Mouse (Mus musculus): ENCODE data around the gene Nsrp1. TPM values are rescaled to one million over a fixed set of nuclear protein-coding genes. Genes with fewer than 3 reads are reported as not detected.

Gene Nsrp1
- polyA plus RNA-seq, 1 experiment from 2014 or later = 76.3 TPM

DNA sequence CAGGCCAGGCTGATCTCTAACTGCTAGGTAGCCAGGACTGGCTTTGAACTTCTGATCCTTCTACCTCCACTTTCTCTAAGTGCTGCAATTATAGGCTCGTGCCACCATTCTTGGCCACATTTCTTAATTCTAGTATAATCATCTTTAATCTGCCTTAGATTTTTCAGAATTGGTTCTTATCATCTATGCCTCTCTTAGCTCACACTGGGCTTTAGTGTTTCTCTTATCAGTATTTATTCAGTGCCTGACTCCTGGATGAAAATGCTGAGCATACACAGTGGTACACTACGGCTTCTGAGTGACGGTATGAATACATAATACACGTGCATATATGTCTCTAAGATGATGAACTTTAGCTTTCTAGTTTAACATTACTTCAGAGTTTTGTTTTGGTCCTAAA lies 9.4 kb downstream of the Nsrp1 start:
- Histone ChIP-seq H3K9ac (ENCODE audit: low read depth, low read length) (no peak overlapping the region), H3K27me3 (ENCODE audit: insufficient read depth, low read length) (no peaks in the 10 kb centered on the region), H3K4me3 (replicated peaks; ENCODE audit: low read depth, low read length) (no peak overlapping the region), H3K4me2 (ENCODE audit: low read length) (no peak overlapping the region), H3K9me3 (replicated peaks; ENCODE audit: low read length) (no peaks in the 10 kb centered on the region), H3K36me3 (ENCODE audit: insufficient read depth, low read length) (0 out of 2 replicates have a peak, but pooled peaks cover 3% of the 10 kb centered on the region), H3K27ac (no peak overlapping the region), H3K4me1 (replicated peaks; ENCODE audit: insufficient read depth, low read length) (no peaks in the 10 kb centered on the region)
- DNase-seq (ENCODE audit: low spot score) = no peak
- no peak for TF ChIP-seq CTCF (IDR thresholded peaks at IDR 0.05; ENCODE audit: low read depth)
- ATAC-seq (replicated peaks; ENCODE audit: low FRiP score, low read depth) = no peak
- WGBS = 90% methylated on average over 4 of the region's 4 CpGs

DNA sequence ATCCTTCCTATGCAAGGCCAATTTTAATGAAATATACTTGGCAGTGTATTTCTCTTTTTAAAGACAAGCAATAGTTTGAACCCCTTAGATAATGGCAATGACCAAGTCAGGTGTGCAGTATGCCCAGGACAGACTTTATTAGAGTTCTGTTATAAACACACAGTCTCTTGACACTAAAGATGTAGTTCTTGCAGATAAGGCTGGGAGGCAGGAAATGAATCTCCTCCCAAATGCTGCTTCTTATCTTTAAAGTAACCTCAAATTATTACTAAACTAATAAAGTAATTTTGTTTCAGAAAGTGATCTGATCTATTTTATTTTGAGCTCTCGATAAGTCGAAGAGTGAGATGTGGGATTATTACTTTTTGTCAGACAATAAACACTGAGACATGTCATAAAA lies 14.8 kb downstream of the Nsrp1 start:
- ATAC-seq (replicated peaks; ENCODE audit: low FRiP score, low read depth) (no peak), DNase-seq (ENCODE audit: low spot score) (no peak)
- Histone ChIP-seq H3K9me3 (replicated peaks; ENCODE audit: low read length) (no peaks in the 10 kb centered on the region), H3K27ac (no peak overlapping the region), H3K9ac (ENCODE audit: low read depth, low read length) (no peak overlapping the region), H3K4me2 (ENCODE audit: low read length) (no peak overlapping the region), H3K4me3 (replicated peaks; ENCODE audit: low read depth, low read length) (no peak overlapping the region), H3K4me1 (replicated peaks; ENCODE audit: insufficient read depth, low read length) (no peaks in the 10 kb centered on the region), H3K36me3 (ENCODE audit: insufficient read depth, low read length) (no peaks in the 10 kb centered on the region; the same call in 1 of the 2 replicates), H3K27me3 (ENCODE audit: insufficient read depth, low read length) (no peaks in the 10 kb centered on the region)
- no peak for TF ChIP-seq CTCF (IDR thresholded peaks at IDR 0.05; ENCODE audit: low read depth)
- WGBS = 81% methylated on average over 2 of the region's 2 CpGs

DNA sequence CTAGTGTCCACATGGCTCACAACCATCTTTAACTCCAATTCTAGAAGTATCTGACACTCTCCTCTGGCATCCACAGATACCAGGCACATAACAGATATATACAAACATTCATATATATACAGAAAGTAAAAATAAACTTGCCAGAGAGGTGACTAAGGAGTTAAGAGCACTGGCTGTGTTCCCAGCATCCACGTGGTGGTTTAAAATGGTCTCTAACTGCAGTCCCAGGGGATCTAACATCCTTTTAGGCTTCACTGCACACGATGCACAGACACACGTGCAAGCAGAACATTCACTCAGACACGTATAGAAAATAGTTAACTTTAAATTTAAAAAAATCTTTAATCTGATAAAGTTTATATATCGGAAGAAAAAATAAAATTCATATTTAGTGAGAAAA lies 16.3 kb downstream of the Nsrp1 start:
- no peak overlapping the region for H3K27ac ChIP-seq
- no peaks in the 10 kb centered on the region for H3K9me3 ChIP-seq (replicated peaks; ENCODE audit: low read length)
- H3K27me3 ChIP-seq (ENCODE audit: insufficient read depth, low read length) = no peaks in the 10 kb centered on the region
- TF ChIP-seq CTCF (IDR thresholded peaks at IDR 0.05; ENCODE audit: low read depth) = no peak
- 42% methylated on average over 5 of the region's 5 CpGs for WGBS
- H3K4me3 ChIP-seq (replicated peaks; ENCODE audit: low read depth, low read length) = no peak overlapping the region
- DNase-seq (ENCODE audit: low spot score) (peak; percentile 29), ATAC-seq (replicated peaks; ENCODE audit: low FRiP score, low read depth) (no peak)
- H3K9ac ChIP-seq (ENCODE audit: low read depth, low read length) = no peak overlapping the region
- H3K36me3 ChIP-seq (ENCODE audit: insufficient read depth, low read length) = no peaks in the 10 kb centered on the region; the same call in 1 of the 2 replicates
- H3K4me2 ChIP-seq (ENCODE audit: low read length) = no peak overlapping the region
- H3K4me1 ChIP-seq (replicated peaks; ENCODE audit: insufficient read depth, low read length) = no peaks in the 10 kb centered on the region

DNA sequence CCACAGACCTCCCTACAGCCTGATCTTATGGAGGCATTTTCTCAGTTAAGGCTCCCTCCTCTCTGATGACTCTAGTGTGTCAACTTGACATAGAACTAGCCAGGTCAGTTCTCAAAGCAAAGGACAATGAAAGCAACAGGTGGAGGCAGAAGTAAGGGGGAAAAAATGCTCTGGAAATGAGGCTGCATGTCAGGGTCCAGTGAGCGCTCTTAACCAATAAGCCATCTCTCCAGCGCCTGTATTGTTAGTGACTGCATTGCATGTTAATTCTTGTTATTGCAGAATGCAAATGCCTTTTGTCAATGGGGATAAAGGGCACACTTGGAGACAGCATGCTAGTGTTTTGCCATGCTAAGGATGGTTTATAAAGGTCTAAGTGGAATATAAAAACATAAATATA lies 35.4 kb downstream of the Nsrp1 start:
- Histone ChIP-seq H3K36me3 (ENCODE audit: insufficient read depth, low read length) (peaks cover 20% of the 10 kb centered on the region), H3K27me3 (ENCODE audit: insufficient read depth, low read length) (no peaks in the 10 kb centered on the region), H3K9me3 (replicated peaks; ENCODE audit: low read length) (no peaks in the 10 kb centered on the region), H3K27ac (peak overlapping the region; percentile 25; the same call in 1 of the 2 replicates), H3K9ac (ENCODE audit: low read depth, low read length) (no peak overlapping the region), H3K4me1 (replicated peaks; ENCODE audit: insufficient read depth, low read length) (no peaks in the 10 kb centered on the region), H3K4me3 (replicated peaks; ENCODE audit: low read depth, low read length) (no peak overlapping the region), H3K4me2 (ENCODE audit: low read length) (no peak overlapping the region)
- 75% methylated on average over 2 of the region's 2 CpGs for WGBS
- no peak for DNase-seq (ENCODE audit: low spot score)
- 0 out of 2 replicates have a peak, but pooled peaks have one; percentile 49 for ATAC-seq (replicated peaks; ENCODE audit: low FRiP score, low read depth)
- TF ChIP-seq CTCF (IDR thresholded peaks at IDR 0.05; ENCODE audit: low read depth) = no peak

DNA sequence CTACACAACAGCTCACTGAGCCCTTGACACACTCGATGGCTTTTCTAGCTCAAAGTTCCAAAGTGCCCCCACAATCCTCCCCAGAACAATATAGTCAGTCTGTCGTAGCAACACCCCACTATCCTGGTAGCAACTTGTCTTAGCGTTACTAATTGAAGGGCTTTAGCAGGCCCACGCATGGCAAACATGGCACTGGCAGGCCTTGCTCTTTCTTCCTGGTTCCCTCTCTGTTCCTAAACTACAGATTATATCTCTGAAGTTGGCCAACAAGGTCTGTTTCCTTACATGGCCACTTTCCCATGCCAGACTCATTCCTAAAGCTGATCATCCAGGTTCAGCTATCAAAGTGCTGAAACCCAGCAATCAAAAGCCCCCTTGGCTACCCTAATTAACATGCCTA lies 36.3 kb downstream of the Nsrp1 start:
- TF ChIP-seq CTCF (IDR thresholded peaks at IDR 0.05; ENCODE audit: low read depth) = no peak
- DNase-seq (ENCODE audit: low spot score) (no peak), ATAC-seq (replicated peaks; ENCODE audit: low FRiP score, low read depth) (no peak)
- 78% methylated on average over 4 of the region's 4 CpGs for WGBS
- Histone ChIP-seq H3K4me1 (replicated peaks; ENCODE audit: insufficient read depth, low read length) (no peaks in the 10 kb centered on the region), H3K36me3 (ENCODE audit: insufficient read depth, low read length) (peaks cover 15% of the 10 kb centered on the region), H3K27ac (no peak overlapping the region), H3K9ac (ENCODE audit: low read depth, low read length) (no peak overlapping the region), H3K9me3 (replicated peaks; ENCODE audit: low read length) (no peaks in the 10 kb centered on the region), H3K27me3 (ENCODE audit: insufficient read depth, low read length) (no peaks in the 10 kb centered on the region), H3K4me2 (ENCODE audit: low read length) (no peak overlapping the region), H3K4me3 (replicated peaks; ENCODE audit: low read depth, low read length) (no peak overlapping the region)

- no peaks in the 10 kb centered on the region for H3K9me3 ChIP-seq (replicated peaks; ENCODE audit: low read length)
- H3K9ac ChIP-seq (ENCODE audit: low read depth, low read length) = no peak overlapping the region
- no peak overlapping the region for H3K4me3 ChIP-seq (replicated peaks; ENCODE audit: low read depth, low read length)
- DNase-seq (ENCODE audit: low spot score) (no peak), ATAC-seq (replicated peaks; ENCODE audit: low FRiP score, low read depth) (no peak)
- H3K27ac ChIP-seq = no peak overlapping the region
- no peaks in the 10 kb centered on the region for H3K36me3 ChIP-seq (ENCODE audit: insufficient read depth, low read length)
- no peaks in the 10 kb centered on the region for H3K4me1 ChIP-seq (replicated peaks; ENCODE audit: insufficient read depth, low read length)
- no peaks in the 10 kb centered on the region for H3K27me3 ChIP-seq (ENCODE audit: insufficient read depth, low read length)
- H3K4me2 ChIP-seq (ENCODE audit: low read length) = no peak overlapping the region
- 84% methylated on average over 14 of the region's 14 CpGs for WGBS
- no peak for TF ChIP-seq CTCF (IDR thresholded peaks at IDR 0.05; ENCODE audit: low read depth)
Observed at GRCm38 (mm10) chr11:77031151-77031934, 46.9 kb downstream of the Nsrp1 start.

Data from kidney, postnatal 0 days (tissue).